In genomic region chr2:128132635-128133034, GRCm38 (mm10) we compare ENCODE assay signal across 22 mouse cellular contexts. TPM values are rescaled to one million over a fixed set of nuclear protein-coding genes. Genes with fewer than 3 reads are reported as not detected.
DNase-seq lines count a peak whose midpoint lies in the region; ATAC-seq and TF ChIP-seq lines count a peak whose summit lies in the region.
"Had no signal": no experiment of that assay in that cellular context is flagged by ENCODE, and none has a peak within 500 bp of the region (broad histone marks: within the 10 kb centered on the region; RNA-seq: fewer than 3 reads in every experiment).

No protein-coding gene starts in this region.

- no peaks in the 10 kb centered on the region for H3K79me2 ChIP-seq in CH12.LX (replicated peaks; ENCODE audit: control insufficient read depth, extremely low read depth, insufficient read depth, poor library complexity, severe bottlenecking)

- no peak overlapping the region for H3K27ac ChIP-seq in kidney, embryonic 14.5 days (ENCODE audit: low read depth, low read length)
- no peak overlapping the region for H3K27ac ChIP-seq in CH12.LX (ENCODE audit: insufficient read depth, low read depth)
- H3K27ac ChIP-seq in intestine, postnatal 0 days (ENCODE audit: low read depth, low read length), result no peak overlapping the region
- H3K27ac ChIP-seq: forebrain, embryonic 10.5 days; forebrain, embryonic 13.5 days; hindbrain, embryonic 10.5 days; hindbrain, embryonic 13.5 days; intestine, embryonic 15.5 days had no signal

- ATAC-seq in kidney, embryonic 14.5 days (ENCODE audit: low FRiP score, low TSS enrichment), result no peak
- ATAC-seq in megakaryocyte progenitor cell, adult 5-6 weeks (replicated peaks; ENCODE audit: poor library complexity), result peak; percentile 30
- no peak for ATAC-seq in intestine, postnatal 0 days
- ATAC-seq in megakaryocyte, adult 5-6 weeks (ENCODE audit: poor library complexity, severe bottlenecking), result no peak
- ATAC-seq: activated CD4-positive, CD25-positive, alpha-beta regulatory T cell, adult 4 months; forebrain, embryonic 13.5 days; forebrain, embryonic 16.5 days; hindbrain, embryonic 16.5 days; intestine, embryonic 15.5 days had no signal

- in situ Hi-C loops in CH12.LX (cut with MboI; ENCODE audit: low pct_ligation_motif_present, low pct_unique_long_range_greater_than_20kb, low sequenced_read_pairs), result no loop called here

- no peak for TF ChIP-seq EP300 in CH12.LX (IDR thresholded peaks at IDR 0.05; ENCODE audit: low read length)

- DNase-seq in kidney, postnatal 14 days, result no peak
- DNase-seq in CH12.LX (ENCODE audit: extremely low read depth), result peak; percentile 46
- DNase-seq: adrenal gland, adult 8-10 months; adrenal gland, postnatal 25 days; cerebellum, adult 11-12 months; cerebellum, adult 8-10 months; cerebellum, postnatal 10 days; gastrocnemius, postnatal 10 days; gastrocnemius, postnatal 36 days had no signal

- peaks cover 65% of the 10 kb centered on the region for H3K36me3 ChIP-seq in kidney, embryonic 14.5 days (ENCODE audit: control insufficient read depth, insufficient read depth, low read length)
- peaks cover 11 to 69% of the 10 kb centered on the region in 2 experiments for H3K36me3 ChIP-seq in CH12.LX (replicated peaks in 1 of 2; ENCODE audit: control insufficient read depth in 1 of 2, insufficient read depth in 1 of 2, low read length in 1 of 2)
- H3K36me3 ChIP-seq in intestine, postnatal 0 days (ENCODE audit: control insufficient read depth, insufficient read depth), result peaks cover 35% of the 10 kb centered on the region

- TF ChIP-seq POLR2A in CH12.LX (IDR thresholded peaks at IDR 0.05; ENCODE audit: low read depth, low read length), result no peak

- WGBS in kidney, embryonic 14.5 days, result 74% methylated on average over 5 of the region's 5 CpGs
- 88% methylated on average over 5 of the region's 5 CpGs for WGBS in intestine, postnatal 0 days

- no peak for TF ChIP-seq CTCF in CH12.LX (conservative IDR thresholded peaks at IDR 0.05 in 1 of 2, IDR thresholded peaks at IDR 0.05 in 1 of 2; ENCODE audit: low read depth in 2 of 2, low read length in 2 of 2)
- TF ChIP-seq CTCF in intestine, postnatal 0 days (IDR thresholded peaks at IDR 0.05; ENCODE audit: low read depth), result no peak

- no peak overlapping the region for H3K4me3 ChIP-seq in kidney, embryonic 14.5 days (ENCODE audit: low read length)
- no peak overlapping the region for H3K4me3 ChIP-seq in CH12.LX (replicated peaks in 1 of 3; ENCODE audit: low read depth in 2 of 3, low read length in 2 of 3, poor library complexity in 1 of 3)
- H3K4me3 ChIP-seq in intestine, postnatal 0 days (ENCODE audit: low read depth, low read length), result no peak overlapping the region
- H3K4me3 ChIP-seq: forebrain, embryonic 10.5 days; forebrain, embryonic 13.5 days; hindbrain, embryonic 10.5 days; hindbrain, embryonic 13.5 days; intestine, embryonic 15.5 days had no signal

- 0 out of 2 replicates have a peak overlapping the region, but pooled peaks have one; percentile 4 for H3K9ac ChIP-seq in kidney, embryonic 14.5 days (ENCODE audit: low read depth, low read length)
- no peak overlapping the region for H3K9ac ChIP-seq in CH12.LX (ENCODE audit: insufficient read depth, low read depth)
- no peak overlapping the region for H3K9ac ChIP-seq in intestine, postnatal 0 days (ENCODE audit: low read depth, low read length)
- H3K9ac ChIP-seq: forebrain, embryonic 13.5 days; hindbrain, embryonic 13.5 days; intestine, embryonic 15.5 days had no signal

- peaks cover 12% of the 10 kb centered on the region for H3K4me1 ChIP-seq in kidney, embryonic 14.5 days (ENCODE audit: control insufficient read depth, insufficient read depth, low read length)
- peaks cover 24 to 66% of the 10 kb centered on the region in 2 experiments for H3K4me1 ChIP-seq in CH12.LX (ENCODE audit: control insufficient read depth in 1 of 2, insufficient read depth in 2 of 2)
- no peaks in the 10 kb centered on the region; the same call in 1 of the 2 replicates for H3K4me1 ChIP-seq in intestine, postnatal 0 days (replicated peaks; ENCODE audit: control insufficient read depth, insufficient read depth, low read length)

- dilution Hi-C loops in CH12.LX (cut with MboI; ENCODE audit: extremely low pct_ligation_motif_present, extremely low pct_unique_long_range_greater_than_20kb, low sequenced_read_pairs), result no loop called here

- no peak for TF ChIP-seq RAD21 in CH12.LX (IDR thresholded peaks at IDR 0.05; ENCODE audit: low read depth, low read length)

- H3K9me3 ChIP-seq in kidney, embryonic 14.5 days (ENCODE audit: control insufficient read depth, low read length), result no peaks in the 10 kb centered on the region
- no peaks in the 10 kb centered on the region for H3K9me3 ChIP-seq in CH12.LX (replicated peaks; ENCODE audit: low read length)
- H3K9me3 ChIP-seq in intestine, postnatal 0 days (ENCODE audit: control insufficient read depth), result no peaks in the 10 kb centered on the region
- H3K9me3 ChIP-seq: forebrain, embryonic 10.5 days; forebrain, embryonic 13.5 days; hindbrain, embryonic 10.5 days; hindbrain, embryonic 13.5 days; intestine, embryonic 15.5 days had no signal

- no peak overlapping the region for H3K4me2 ChIP-seq in kidney, embryonic 14.5 days (replicated peaks; ENCODE audit: low read depth, low read length)
- no peak overlapping the region for H3K4me2 ChIP-seq in CH12.LX (ENCODE audit: insufficient read depth, low read depth, poor library complexity, severe bottlenecking)
- no peak overlapping the region for H3K4me2 ChIP-seq in intestine, postnatal 0 days (replicated peaks; ENCODE audit: low read depth)
- H3K4me2 ChIP-seq: forebrain, embryonic 13.5 days; heart, embryonic 11.5 days; hindbrain, embryonic 13.5 days; intestine, embryonic 15.5 days had no signal

- no peaks in the 10 kb centered on the region for H3K27me3 ChIP-seq in kidney, embryonic 14.5 days (ENCODE audit: control insufficient read depth, insufficient read depth, low read length)
- H3K27me3 ChIP-seq in CH12.LX (replicated peaks), result no peaks in the 10 kb centered on the region
- H3K27me3 ChIP-seq in intestine, postnatal 0 days (replicated peaks; ENCODE audit: control insufficient read depth, insufficient read depth, low read length), result no peaks in the 10 kb centered on the region
- H3K27me3 ChIP-seq: forebrain, embryonic 13.5 days; hindbrain, embryonic 13.5 days; intestine, embryonic 15.5 days had no signal

TF ChIP-seq in CH12.LX, 34 proteins besides CTCF, POLR2A, EP300 and RAD21:
- TF ChIP-seq PAX5 (IDR thresholded peaks at IDR 0.05; ENCODE audit: low read length), result no peak
- no peak for TF ChIP-seq ZMIZ1 (IDR thresholded peaks at IDR 0.05; ENCODE audit: low read depth, low read length)
- TF ChIP-seq RCOR1 (conservative IDR thresholded peaks at IDR 0.05; ENCODE audit: low read depth, low read length), result no peak
- peak; percentile 64 for TF ChIP-seq BHLHE40 (IDR thresholded peaks at IDR 0.05; ENCODE audit: low read depth, low read length)
- no peak for TF ChIP-seq NELFE (IDR thresholded peaks at IDR 0.05; ENCODE audit: low read depth, low read length)
- TF ChIP-seq ETS1 (conservative IDR thresholded peaks at IDR 0.05; ENCODE audit: low read depth, low read length), result peak; percentile 56; the same call in 1 of the 2 replicates

RNA-seq across cellular contexts. Expression of gene Bcl2l11, which starts 6.8 kb away (rescaled TPM):
- 20.0 and 31.6 TPM in 2 replicates for polyA plus RNA-seq in kidney, embryonic 14.5 days (2014; fragmentation: Nextera tagmentation; extraction: Ambion mirVana)
- total RNA-seq in CH12.LX (2012; rRNA removed) (7.8 and 9.9 TPM in 2 replicates), CH12.LX (2014; rRNA removed) (10.2 and 11.6 TPM in 2 replicates)
- 18.4 and 24.6 TPM in 2 replicates for polyA plus RNA-seq in CH12.LX (2012; ENCODE audit: insufficient read length, low read depth)
- total RNA-seq in megakaryocyte progenitor cell, adult 5-6 weeks (2015), result 10.1 and 11.9 TPM in 2 replicates
- total RNA-seq in megakaryocyte progenitor cell, adult 5-6 weeks (2017), result 8.8 and 16.0 TPM in 2 replicates
- 7.3 and 7.5 TPM in 2 replicates for polyA plus RNA-seq in intestine, postnatal 0 days (2015; fragmentation: Nextera tagmentation; extraction: Ambion mirVana)
- total RNA-seq in megakaryocyte, adult 5-6 weeks (2015), result 16.8 and 21.2 TPM in 2 replicates
- total RNA-seq in megakaryocyte, adult 5-6 weeks (2017), result 15.1 and 20.4 TPM in 2 replicates
